Mouse (Mus musculus) urinary bladder, adult 18-20 months (tissue): ENCODE measurements around the gene Il11.

Source experiments
- DNase-seq, 2 experiments: peaks; one replicate each; pipeline ENCODE4 v3.0.0; 2022; ENCODE audit warnings: low spot score in 2 of 2, mixed read lengths in 2 of 2

Gene Il11

DNA sequence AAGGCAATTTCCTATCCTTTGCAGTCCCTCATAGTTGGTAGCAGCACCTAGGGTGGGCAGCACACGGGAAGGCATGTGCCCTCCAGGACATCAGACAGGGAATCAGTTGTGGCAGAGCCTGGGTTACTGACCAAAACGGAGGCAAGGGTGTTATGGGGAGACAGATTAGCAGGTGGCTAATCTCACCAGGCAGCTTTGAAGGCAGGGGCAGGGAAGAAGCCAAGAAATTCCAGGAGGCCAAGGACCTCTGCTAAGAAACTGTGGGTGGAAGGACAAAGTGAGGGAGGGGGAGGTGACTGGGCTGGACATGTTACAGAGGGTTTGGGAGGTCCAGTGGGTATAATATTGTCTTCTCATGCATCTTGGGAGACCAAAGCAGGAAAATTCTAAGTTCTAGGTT is 39.3 kb downstream of the Il11 start:
- DNase-seq, result no peak

DNA sequence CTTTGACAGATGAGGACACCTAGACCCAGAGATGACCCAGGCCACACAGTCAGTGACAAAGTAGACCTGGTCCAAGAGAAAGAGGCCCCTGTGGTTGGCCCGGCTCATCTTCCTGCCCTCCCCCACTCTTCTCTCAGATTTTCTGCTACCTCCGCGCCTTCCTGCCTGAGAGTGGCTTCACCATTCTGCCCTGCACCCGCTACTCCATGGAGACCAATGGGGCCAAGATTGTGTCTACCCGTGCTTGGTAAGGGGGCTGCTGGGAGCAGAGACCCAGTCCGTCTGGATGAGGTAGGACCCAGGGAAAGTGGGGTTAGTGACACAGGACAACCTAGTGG is 40.2 kb downstream of the Il11 start:
- DNase-seq, result no peak

DNA sequence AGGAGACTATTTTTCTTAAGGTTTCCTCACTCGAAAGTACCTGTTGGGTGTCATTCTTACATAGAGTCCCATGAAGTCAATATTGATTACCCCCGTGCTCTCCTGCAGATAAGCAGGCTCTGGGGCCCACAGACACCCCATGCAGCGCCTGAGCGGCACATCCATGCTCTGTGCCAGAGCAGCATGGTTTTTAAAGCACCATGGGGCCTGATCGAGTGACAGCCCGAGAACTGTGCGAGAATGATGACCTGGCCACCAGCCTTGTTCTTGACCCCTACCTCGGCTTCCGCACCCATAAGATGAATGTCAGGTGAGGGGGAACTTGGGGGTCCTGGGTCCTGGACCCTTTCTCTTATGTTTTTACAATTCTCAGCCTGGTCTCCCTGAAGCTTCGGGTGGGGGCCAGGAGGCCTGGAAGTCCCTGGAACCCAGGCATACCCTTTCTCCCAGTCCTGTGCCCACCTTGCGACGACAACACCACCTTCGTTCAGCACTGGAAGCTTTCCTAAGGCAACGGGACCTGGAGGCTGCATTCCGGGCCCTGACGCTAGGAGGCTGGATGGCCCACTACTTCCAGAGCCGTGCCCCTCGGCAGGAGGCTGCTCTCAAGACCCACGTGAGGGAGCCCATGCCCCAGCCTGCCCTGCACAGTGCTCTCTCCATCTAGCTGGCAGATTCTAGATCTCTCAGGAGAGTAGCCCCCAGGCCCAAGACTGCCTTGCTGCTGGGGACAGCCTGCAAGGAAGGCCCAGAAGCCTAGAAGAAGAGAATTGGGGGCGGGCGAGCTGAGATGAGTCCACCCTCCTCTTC is 40.8 kb downstream of the Il11 start:
- no peak for DNase-seq

DNA sequence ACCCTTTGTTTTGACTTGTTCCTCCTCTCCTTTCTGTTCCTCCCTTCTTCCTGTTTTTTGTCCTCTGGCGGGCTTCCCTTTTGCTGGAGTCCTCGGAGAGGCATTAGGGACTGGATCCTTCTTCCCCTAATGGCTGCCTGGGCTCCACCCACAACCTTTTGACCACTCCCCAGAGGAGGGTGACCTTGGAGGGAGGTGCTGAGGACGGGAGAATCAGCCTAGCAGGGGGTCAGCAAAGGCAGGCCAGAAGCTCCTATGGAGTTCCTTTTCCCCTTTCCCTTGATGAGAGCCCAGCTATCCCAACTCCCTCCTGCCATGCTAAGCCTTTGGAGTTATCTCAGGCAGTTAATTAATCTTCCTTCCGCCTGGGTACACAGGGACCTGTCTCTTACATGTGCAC is 41.5 kb downstream of the Il11 start:
- DNase-seq, result peak; percentile 22 to 51

DNA sequence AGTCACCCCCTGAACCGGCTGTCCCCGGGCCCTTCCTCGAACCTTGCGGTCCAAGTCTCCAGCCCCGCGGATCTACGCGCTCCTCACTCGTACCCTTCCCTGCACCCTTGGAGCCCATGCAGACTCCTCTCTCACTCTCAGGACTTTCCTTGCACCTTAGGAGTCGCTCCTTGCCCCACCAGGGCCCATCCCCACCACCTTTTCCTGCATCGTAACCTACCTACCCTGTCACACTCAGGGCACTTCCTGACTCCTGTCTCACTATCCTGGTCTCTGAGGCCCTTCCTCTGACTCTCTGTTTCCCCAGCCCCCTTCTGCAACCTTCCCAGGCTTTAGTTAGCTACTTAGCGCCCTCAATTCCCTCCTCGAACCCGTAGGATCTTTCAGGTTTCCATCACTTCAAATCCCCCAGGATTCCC is 42.3 kb downstream of the Il11 start:
- DNase-seq, result no peak

DNA sequence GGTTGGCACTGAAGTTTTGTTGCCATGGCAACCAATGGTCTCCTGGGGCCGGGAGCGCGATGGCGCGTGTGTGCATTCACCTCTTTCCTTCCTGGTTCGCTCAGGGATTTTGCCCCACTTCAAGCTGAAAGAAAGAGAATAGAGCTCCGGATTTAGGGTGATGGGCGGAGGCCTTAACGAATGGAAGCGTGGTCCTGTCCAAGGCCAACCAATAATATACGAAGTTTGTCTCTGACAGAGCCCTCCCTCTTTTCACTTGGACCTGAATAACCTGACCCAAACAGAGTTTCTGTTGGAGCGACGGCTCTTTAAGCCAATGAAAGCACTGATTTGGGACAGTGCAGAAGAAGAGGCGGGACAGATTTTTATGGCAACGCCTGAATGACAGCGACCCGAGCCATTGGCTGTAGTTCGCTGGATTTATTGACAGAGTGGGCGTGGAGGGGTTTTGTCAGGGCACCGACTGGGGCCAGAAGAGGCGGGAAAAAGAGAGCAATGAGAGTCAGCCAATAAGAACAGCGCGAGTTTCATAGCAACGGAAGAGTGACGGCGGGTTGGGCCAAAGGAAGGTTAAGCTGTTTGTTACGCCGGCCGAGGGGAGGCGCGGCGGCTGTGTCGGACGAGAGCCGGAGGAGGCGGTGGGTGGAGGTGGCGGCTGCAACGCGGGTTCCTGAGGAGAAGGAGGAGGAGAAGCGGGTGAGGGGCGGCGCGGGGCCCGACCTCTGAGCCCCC is 42.9 kb downstream of the Il11 start, which contains the start of gene Kmt5c:
Kmt5c (plus strand) TSS at position 572 of the 732 bp plus-strand sequence.
- DNase-seq, result peak; percentile 86 to 98

DNA sequence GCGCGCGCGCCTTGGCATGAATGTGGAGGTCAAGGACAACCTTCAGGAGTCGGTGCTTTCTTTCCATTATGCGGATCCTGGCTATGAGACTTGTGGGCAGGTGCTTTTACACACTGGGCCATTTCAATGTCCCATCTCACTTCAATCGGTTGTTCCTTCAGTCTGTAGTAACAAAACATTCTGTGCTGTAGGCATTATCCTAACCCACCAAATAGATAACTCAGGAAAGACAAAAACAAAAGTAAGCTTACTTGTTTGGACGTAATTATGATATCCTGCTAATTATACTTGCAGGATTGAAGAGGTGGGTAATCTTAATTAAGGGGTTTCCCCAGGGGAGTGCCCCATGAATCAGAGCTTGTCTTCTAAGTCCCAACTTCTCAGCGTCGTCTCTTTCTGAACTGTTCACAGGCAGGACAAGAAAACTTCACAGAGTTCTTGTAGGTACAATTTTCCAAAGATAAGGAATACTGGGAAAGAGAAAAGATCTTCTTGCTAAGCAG is 43.6 kb downstream of the Il11 start:
- DNase-seq, result no peak

DNA sequence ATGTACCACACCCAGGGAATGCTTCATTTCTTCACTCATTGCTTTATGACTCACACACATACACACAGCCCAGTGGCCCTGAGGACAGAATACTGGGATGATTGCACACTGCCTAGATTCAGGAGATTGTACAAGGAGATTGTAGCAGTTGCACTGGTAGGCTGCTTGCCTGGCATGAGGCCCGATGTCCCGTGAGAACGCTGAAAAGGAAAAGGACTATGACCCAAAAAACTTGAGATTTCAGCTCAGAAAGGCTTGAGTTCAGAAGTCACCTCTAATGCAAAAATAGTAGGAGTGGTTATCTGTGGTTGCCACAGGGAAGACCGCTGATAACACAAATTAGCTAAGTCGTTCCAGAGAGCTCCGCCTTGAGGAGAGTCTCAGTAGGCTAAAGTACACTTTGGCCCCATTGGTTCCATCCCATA is 49.7 kb downstream of the Il11 start:
- no peak for DNase-seq

DNA sequence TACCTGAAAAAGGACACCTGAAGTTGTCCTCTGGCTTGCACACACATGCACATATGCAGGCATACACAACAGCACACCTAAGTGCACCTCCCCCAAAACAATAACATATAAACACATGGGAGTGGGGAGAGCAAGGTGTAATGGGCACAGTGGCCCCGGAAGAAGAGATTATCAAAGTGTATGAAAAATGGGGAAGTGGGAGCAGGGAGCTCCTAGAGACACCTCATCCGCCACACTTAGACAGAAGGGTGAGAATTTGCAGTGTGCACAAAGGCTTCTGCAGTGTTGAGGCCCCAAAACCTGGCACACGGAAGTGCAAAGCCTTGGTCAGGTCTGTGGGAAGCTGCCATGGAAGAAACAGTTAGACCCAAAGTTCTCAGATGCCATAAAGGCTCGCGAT is 51.6 kb downstream of the Il11 start:
- no peak for DNase-seq

DNA sequence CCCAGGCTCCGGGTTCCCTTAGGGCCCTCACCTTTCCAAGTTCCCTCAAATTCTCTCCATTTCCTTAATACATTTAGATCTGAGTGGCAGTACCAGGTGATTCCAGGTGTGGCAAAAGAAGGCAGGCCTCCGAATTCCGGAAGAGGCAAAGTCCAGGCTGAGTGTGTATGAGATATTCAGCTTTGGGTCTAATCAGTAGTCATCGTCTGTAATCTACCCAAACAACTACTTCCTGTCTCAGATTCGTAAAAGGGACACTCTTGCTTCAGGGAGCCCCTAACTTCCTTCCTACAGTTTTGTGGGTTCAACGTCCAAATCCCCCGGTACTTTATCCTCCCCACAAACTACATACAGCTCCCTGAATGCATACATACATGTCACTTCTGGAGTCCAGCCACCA is 57.5 kb downstream of the Il11 start, which contains the start of gene Tmem150b:
Tmem150b (minus strand) TSS at position 81 of the 400 bp plus-strand sequence.
- DNase-seq, result no peak

DNA sequence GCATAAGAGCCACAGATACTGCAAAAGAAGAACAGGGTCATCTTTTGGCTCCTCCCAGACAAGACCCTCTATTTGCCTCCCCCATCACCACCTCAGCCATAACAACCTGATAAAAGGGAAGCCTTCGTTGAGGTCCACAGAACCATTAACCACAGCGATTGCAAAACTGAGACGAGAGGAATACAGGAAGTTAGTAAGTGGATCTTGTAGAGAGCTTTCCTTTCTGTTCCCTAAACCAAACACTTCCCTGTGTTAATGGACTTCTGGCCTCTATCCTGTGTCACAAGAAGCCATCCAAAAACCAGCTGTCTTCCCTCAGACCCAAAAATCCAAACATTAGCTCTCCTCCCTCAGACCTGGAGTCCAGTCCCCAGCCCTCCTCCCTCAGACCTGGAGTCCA is 58.3 kb downstream of the Il11 start:
- DNase-seq, result no peak

DNA sequence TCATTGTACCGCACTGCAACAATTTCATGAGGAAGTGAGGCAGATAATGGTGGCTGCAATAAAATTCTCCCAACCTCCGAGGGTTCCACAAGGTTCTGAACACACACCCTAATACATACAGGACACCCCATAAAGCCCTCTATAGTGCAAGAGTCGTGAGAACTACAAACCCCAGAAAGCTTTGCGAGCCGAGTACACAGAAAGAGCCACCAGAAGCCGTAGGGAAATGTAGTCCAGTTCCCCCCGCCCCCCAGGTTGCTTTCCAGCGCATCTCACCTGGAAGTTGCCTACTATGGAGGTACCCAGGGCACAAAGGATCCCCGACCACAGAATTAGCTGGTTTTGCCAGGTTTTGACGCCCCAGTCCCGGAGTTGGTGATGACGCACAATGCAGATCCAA is 59.2 kb downstream of the Il11 start:
- DNase-seq, result peak in 1 of 2 experiments; percentile 18
